Mouse (Mus musculus) adrenal gland, postnatal 4 days (tissue): ENCODE measurements around the gene Ptgdr. TPM values are rescaled to one million over a fixed set of nuclear protein-coding genes. Genes with fewer than 3 reads are reported as not detected.
"Not testable (repeated sequence)": the region's sequence is repeated elsewhere in the genome, so short reads cannot be mapped to it uniquely, and the experiment has no call there.

ENCODE experiments used
- DNase-seq, 2 experiments: peaks; one replicate each; pipeline ENCODE4 v3.0.0; 2021 to 2022; ENCODE audit warnings: low spot score in 2 of 2, mixed read lengths in 2 of 2
- total RNA-seq, 2 experiments: library from RNA; stranded (reverse); gene quantifications; 2 replicates each; pipeline ENCODE4 v1.2.3; 2021

Gene Ptgdr
- total RNA-seq, 2 experiments from 2014 or later = 0.08 TPM; not detected in 1

GRCm38 (mm10) chr14:44813152-44813551 is 46.0 kb downstream of the Ptgdr start:
- DNase-seq = not testable (repeated sequence)

Other genes with a start within 250 kb of the Ptgdr start
- gene Gm5624, start 231.4 kb downstream of the Ptgdr start, total RNA-seq = not detected
- gene Gm8257, start 152.9 kb downstream of the Ptgdr start, total RNA-seq = not detected
- gene Gm8267, start 109.0 kb downstream of the Ptgdr start, total RNA-seq = not detected
- 1 to 10 TPM in 1 of 2 experiments, under 1 TPM in 1; 0.78 to 1.0 TPM for gene Ptger2, start 128.8 kb upstream of the Ptgdr start, total RNA-seq